Mouse (Mus musculus) kidney, embryonic 16.5 days (tissue): ENCODE data around the gene Atp4a. TPM values are rescaled to one million over a fixed set of nuclear protein-coding genes. Genes with fewer than 3 reads are reported as not detected.

Experiments
- ATAC-seq: fragments of 200-750 bp; cut with Nextera tagmentation; 2 replicates; pipeline ENCODE4 v1.8.0; 2017; ENCODE audit warnings: moderate TSS enrichment; ENCODE audit not compliant: low FRiP score, low TSS enrichment
- H3K27ac ChIP-seq: fragments of 300-500 bp; sonication (generic); 2 replicates; pipeline ENCODE4 v1.5.1; 2014; ENCODE audit warnings: low read length
- H3K27me3 ChIP-seq: fragments of 300-500 bp; sonication (generic); 2 replicates; pipeline ENCODE4 v1.6.1; 2014; ENCODE audit warnings: low read length, control low read depth, mixed read lengths; ENCODE audit not compliant: insufficient read depth
- H3K36me3 ChIP-seq: fragments of 300-500 bp; sonication (generic); 2 replicates; pipeline ENCODE4 v1.6.1; 2014; ENCODE audit warnings: low read length, control low read depth, mixed read lengths; ENCODE audit not compliant: insufficient read depth
- H3K4me1 ChIP-seq: fragments of 300-500 bp; sonication (generic); 2 replicates; pipeline ENCODE4 v1.6.1; 2014; ENCODE audit warnings: low read length, control low read depth, mixed read lengths; ENCODE audit not compliant: insufficient read depth
- H3K4me2 ChIP-seq: fragments of 300-500 bp; sonication (generic); replicated peaks from 2 replicates; pipeline ENCODE4 v1.6.1; 2014; ENCODE audit warnings: low read depth, low read length
- H3K4me3 ChIP-seq: fragments of 300-500 bp; sonication (generic); 2 replicates; pipeline ENCODE4 v1.5.1; 2014; ENCODE audit warnings: mild to moderate bottlenecking, low read length
- H3K9ac ChIP-seq: fragments of 300-500 bp; sonication (generic); replicated peaks from 2 replicates; pipeline ENCODE4 v1.6.1; 2014; ENCODE audit warnings: low read length
- H3K9me3 ChIP-seq: fragments of 300-500 bp; sonication (generic); 2 replicates; pipeline ENCODE4 v1.6.1; 2016; ENCODE audit warnings: low read length, control low read depth
- WGBS: fragments of 180-500 bp; shearing (Covaris S2); extraction: QIAGEN DNeasy Blood & Tissue Kit; methylation state at CpG from one replicate; pipeline ENCODE4 v1.1.7; 2014; 5-methylcytosine and 5-hydroxymethylcytosine counted together
- polyA plus RNA-seq: library from polyadenylated mRNA; unstranded; fragments of >200 nt; fragmentation: Nextera tagmentation; extraction: Ambion mirVana; gene quantifications from 2 replicates; pipeline ENCODE4 v1.2.1, GENCODE M21; 2015

Gene Atp4a
- polyA plus RNA-seq, 1 experiment from 2014 or later, result 2.1 TPM

- Histone ChIP-seq H3K36me3 (peaks cover 7% of the 10 kb centered on the region), H3K9ac (no peak overlapping the region), H3K4me2 (no peak overlapping the region), H3K27me3 (no peaks in the 10 kb centered on the region), H3K27ac (0 out of 2 replicates have a peak overlapping the region, but pooled peaks have one; percentile 43), H3K4me1 (peaks cover 18% of the 10 kb centered on the region), H3K4me3 (no peak overlapping the region), H3K9me3 (peaks cover 10% of the 10 kb centered on the region)
- peak; percentile 71; the same call in 1 of the 2 replicates for ATAC-seq
- 56% methylated on average over 13 of the region's 13 CpGs for WGBS
Measured at GRCm38 (mm10) chr7:30749824-30750606, 38.0 kb downstream of the Atp4a start.

- Histone ChIP-seq H3K4me2 (no peak within 1 kb of the TSS), H3K9ac (no peak within 1 kb of the TSS), H3K9me3 (peaks cover 12% of the 10 kb centered on the region), H3K27me3 (no peaks in the 10 kb centered on the region), H3K36me3 (peaks cover 10% of the 10 kb centered on the region), H3K4me3 (no peak within 1 kb of the TSS), H3K4me1 (peaks cover 18% of the 10 kb centered on the region), H3K27ac (no peak within 1 kb of the TSS)
- WGBS, result 35% methylated on average over 5 of the region's 5 CpGs
- peak; percentile 68 for ATAC-seq
Measured at GRCm38 (mm10) chr7:30751086-30751669, 39.2 kb downstream of the Atp4a start, which contains the start of gene Sbsn. TSS of gene Sbsn (plus strand) at chr7:30751471.

DNA sequence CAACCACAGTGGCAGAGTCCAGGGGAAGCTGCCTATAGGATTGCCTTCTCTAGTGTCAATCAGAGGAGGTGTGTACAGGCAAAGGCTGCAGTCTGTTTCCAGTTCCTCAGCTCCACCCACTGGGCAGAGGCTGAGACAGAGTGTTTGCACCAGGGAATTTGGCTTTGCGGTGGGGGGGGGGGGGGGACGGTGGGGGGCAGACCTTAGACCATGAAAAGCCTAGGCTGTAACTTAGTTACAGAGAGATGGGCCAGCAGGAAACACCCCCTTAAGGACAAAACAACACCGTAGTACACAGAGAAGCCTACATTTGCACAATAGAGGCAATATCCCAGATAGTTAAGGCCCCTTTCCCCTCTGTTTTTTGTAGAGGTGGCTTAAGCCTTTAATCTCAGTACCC is 45.0 kb downstream of the Atp4a start:
- Histone ChIP-seq H3K9me3 (peaks cover 12% of the 10 kb centered on the region), H3K4me3 (no peak overlapping the region), H3K27me3 (no peaks in the 10 kb centered on the region), H3K4me2 (no peak overlapping the region), H3K27ac (no peak overlapping the region), H3K9ac (no peak overlapping the region), H3K4me1 (no peaks in the 10 kb centered on the region), H3K36me3 (peaks cover 10% of the 10 kb centered on the region)
- WGBS, result 80% methylated on average over 3 of the region's 3 CpGs
- no peak for ATAC-seq

GRCm38 (mm10) chr7:30758853-30759252 is 46.8 kb downstream of the Atp4a start:
- H3K36me3 ChIP-seq, result peaks cover 10% of the 10 kb centered on the region
- 30% methylated on average over 4 of the region's 4 CpGs for WGBS
- no peak overlapping the region for H3K9ac ChIP-seq
- no peaks in the 10 kb centered on the region for H3K4me1 ChIP-seq
- H3K27ac ChIP-seq, result no peak overlapping the region
- no peaks in the 10 kb centered on the region for H3K27me3 ChIP-seq
- no peak overlapping the region for H3K4me3 ChIP-seq
- peak; percentile 59; the same call in 1 of the 2 replicates for ATAC-seq
- H3K9me3 ChIP-seq, result peaks cover 12% of the 10 kb centered on the region
- no peak overlapping the region for H3K4me2 ChIP-seq

GRCm38 (mm10) chr7:30761769-30762352 is 49.9 kb downstream of the Atp4a start:
- H3K36me3 ChIP-seq, result no peaks in the 10 kb centered on the region
- ATAC-seq, result no peak
- H3K27ac ChIP-seq, result no peak overlapping the region
- no peaks in the 10 kb centered on the region for H3K4me1 ChIP-seq
- no peaks in the 10 kb centered on the region for H3K9me3 ChIP-seq
- no peak overlapping the region for H3K4me2 ChIP-seq
- no peak overlapping the region for H3K4me3 ChIP-seq
- no peaks in the 10 kb centered on the region for H3K27me3 ChIP-seq
- H3K9ac ChIP-seq, result no peak overlapping the region
- WGBS, result 72% methylated on average over 4 of the region's 4 CpGs

GRCm38 (mm10) chr7:30763456-30763855 is 51.4 kb downstream of the Atp4a start, which contains the start of gene Dmkn:
TSS of gene Dmkn (plus strand) at chr7:30763756.
- Histone ChIP-seq H3K27ac (no peak within 1 kb of the TSS), H3K4me3 (no peak within 1 kb of the TSS), H3K4me2 (no peak within 1 kb of the TSS), H3K9ac (no peak within 1 kb of the TSS), H3K9me3 (no peaks in the 10 kb centered on the region), H3K27me3 (no peaks in the 10 kb centered on the region), H3K36me3 (no peaks in the 10 kb centered on the region), H3K4me1 (no peaks in the 10 kb centered on the region)
- WGBS, result 31% methylated on average over 5 of the region's 5 CpGs
- no peak for ATAC-seq

GRCm38 (mm10) chr7:30765173-30765572 is 53.2 kb downstream of the Atp4a start:
- Histone ChIP-seq H3K4me2 (no peak overlapping the region), H3K4me3 (no peak overlapping the region), H3K27ac (no peak overlapping the region), H3K4me1 (no peaks in the 10 kb centered on the region), H3K36me3 (no peaks in the 10 kb centered on the region), H3K9ac (no peak overlapping the region), H3K9me3 (no peaks in the 10 kb centered on the region), H3K27me3 (no peaks in the 10 kb centered on the region)
- 52% methylated on average over 11 of the region's 11 CpGs for WGBS
- ATAC-seq, result no peak

GRCm38 (mm10) chr7:30766408-30766807 is 54.4 kb downstream of the Atp4a start:
- 89% methylated on average over 4 of the region's 4 CpGs for WGBS
- Histone ChIP-seq H3K27ac (no peak overlapping the region), H3K4me3 (no peak overlapping the region), H3K4me2 (no peak overlapping the region), H3K4me1 (no peaks in the 10 kb centered on the region), H3K9ac (no peak overlapping the region), H3K9me3 (no peaks in the 10 kb centered on the region), H3K36me3 (no peaks in the 10 kb centered on the region), H3K27me3 (no peaks in the 10 kb centered on the region)
- ATAC-seq, result no peak

DNA sequence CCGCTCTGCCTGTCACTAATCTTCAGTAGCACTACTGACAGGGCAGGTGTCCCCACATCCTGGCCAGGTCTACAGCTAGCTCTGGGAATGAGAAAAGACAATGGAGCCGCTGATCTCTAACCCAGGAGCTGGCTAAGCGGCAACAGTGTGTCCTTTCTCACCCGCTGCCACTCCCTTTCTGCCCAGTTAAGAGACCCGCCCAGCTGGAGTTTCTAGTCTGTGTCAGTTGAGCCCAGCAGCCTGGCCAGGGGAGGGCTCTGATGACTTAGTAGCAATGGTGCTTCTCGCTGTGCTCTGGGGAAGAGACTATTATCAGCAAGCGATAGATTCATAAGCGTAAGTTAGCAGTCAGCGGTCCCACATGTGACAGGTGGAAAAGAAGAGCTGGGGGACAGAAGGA is 57.2 kb downstream of the Atp4a start:
- Histone ChIP-seq H3K4me3 (no peak overlapping the region), H3K27me3 (no peaks in the 10 kb centered on the region), H3K27ac (no peak overlapping the region), H3K4me2 (no peak overlapping the region), H3K9me3 (peaks cover 7% of the 10 kb centered on the region; the same call in 1 of the 2 replicates), H3K36me3 (no peaks in the 10 kb centered on the region), H3K4me1 (no peaks in the 10 kb centered on the region), H3K9ac (no peak overlapping the region)
- ATAC-seq, result 0 out of 2 replicates have a peak, but pooled peaks have one; percentile 59
- WGBS, result 39% methylated on average over 9 of the region's 9 CpGs
